Mouse (Mus musculus): ENCODE data around the gene Nrp2.

Gene Nrp2

DNA sequence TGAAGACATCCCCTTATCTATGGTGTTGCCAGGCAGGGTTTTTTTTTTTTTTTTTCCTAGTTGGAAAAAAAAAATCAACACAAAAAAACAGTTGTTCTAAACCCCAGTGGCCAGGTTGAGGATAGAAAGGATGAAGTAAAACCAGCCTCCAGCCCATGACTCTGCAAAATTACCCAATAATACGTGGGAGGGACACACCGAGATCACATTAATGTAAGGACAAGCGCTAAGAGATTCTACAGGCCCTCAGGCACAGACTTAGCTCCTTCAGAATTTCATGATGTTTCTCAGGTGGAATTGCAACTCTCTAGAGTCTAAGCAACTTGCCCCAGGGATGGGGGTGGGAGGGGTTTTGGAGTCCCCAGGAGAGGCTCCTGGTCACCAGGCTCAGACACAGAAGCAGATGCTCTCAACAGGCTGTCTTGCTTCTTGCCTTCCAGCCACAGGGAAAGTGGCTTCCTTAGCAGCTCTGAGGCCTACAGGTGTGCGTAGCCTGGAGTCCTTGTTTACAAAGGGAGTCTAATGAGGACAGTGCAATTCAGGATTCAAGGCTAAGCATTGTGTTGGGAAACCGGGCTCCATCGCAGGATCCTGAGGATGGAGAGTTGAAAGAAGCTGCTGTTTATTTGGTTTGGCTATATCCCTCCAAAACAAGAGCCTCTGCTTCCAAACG is 49.7 kb downstream of the Nrp2 start:
- DNase-seq, result no peak

DNA sequence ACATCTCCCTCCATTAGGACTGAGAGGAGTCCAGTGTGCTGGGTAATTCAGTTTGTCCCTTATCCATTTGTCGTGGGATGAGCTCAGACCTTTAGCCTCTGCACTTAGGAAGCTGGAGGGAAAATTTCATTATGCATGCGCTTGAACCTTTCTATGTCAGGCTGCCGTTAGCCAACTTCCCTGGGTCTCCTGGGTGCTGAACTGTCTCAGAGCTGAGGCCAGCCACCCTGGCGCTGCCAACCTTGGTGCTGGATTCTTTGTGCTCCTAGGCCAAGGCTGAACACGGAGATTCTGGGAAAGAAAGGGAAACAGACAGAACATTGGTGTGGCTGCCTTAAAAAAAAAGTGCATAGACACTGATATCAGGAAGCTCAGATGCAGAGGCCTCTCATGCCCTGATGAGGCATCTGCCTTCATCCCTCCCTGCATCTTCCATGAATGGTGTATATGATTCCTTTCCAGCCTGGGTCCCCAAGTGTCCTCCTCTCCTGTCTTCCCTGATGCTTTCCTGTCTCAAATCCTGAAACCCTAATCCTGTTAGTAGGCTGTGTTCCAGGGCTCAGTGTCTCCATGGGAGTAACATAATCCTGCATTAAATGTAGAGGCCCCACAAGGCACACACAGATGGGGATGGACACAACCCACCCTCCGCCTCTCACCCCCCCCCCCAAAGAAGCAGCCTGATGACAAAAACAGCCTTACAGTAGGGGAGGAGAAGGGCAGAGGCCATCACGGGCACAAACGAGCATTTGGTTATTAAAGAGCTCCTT is 51.2 kb downstream of the Nrp2 start:
- DNase-seq, result no peak

DNA sequence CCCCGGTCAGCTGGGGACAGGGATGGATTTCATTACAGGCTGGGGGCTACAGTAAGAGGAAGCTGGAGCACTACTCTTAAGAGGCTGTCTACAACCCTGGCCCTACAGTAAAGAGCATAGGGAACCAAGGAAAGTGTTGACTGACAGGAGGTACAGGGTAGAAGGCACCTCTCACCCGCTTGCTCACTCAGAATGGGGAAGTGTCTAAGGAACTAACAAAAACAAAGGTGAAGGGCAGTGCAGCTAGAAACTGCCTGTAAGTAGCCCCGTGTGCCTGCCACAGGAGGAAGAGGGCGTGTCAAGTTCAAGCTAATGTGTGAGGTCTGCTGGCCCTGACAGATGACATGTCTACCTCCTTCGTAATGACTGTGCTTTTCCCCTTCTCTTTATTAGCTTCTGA is 57.0 kb downstream of the Nrp2 start:
- DNase-seq, result no peak

DNA sequence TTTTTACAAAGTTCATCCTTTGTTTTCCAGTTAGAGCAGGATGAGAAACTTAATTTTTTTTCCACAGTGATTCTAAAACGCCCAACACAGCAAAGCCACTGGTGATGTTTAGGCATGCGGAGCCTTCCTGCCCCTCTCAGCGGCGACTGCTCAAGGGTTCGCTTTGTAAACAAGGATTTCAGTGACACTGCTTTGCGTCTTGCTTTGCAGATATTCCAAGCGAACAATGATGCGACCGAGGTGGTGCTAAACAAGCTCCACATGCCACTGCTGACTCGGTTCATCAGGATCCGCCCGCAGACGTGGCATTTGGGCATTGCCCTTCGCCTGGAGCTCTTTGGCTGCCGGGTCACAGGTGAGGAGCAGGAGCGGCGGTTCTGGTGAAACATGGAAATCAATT is 57.5 kb downstream of the Nrp2 start:
- no peak for DNase-seq

DNA sequence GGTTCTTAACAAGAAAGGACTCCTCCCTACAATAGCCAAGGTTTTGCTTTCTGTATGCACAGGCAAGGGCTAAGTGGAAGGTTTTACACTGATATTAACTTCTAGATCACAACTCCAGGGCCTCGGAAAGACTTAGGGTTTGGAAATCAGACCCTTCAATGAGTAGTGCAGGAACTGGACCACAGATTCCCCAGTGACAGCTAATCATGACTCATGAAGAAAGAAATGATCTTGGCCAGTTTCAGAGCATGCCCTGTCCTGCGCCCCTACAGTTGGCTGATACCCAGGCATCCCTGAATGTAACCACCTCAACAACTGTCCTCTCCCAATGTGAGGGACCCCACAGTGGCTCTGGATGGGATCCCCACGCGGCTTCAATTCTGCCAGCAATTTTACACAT is 60.7 kb downstream of the Nrp2 start:
- DNase-seq, result no peak

DNA sequence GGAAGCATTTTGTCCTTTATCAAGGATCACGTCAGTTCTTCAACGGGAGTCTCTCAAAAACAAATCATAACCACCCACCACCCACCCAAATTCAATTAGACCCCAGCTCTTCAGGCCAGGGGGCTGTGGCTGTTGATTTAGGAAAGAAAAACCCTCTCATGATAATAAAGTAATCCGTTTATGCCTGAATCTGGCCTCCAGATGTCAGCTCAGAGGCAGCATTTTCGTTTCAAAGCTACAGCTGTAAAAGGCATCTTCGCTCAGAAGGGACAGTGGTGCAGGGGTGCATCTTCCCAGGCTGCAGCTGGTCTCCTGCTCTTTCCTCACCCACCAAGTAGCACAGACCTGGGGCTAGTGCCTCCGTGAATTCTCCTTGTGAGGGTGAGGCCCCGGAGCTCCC is 62.1 kb downstream of the Nrp2 start:
- no peak for DNase-seq

DNA sequence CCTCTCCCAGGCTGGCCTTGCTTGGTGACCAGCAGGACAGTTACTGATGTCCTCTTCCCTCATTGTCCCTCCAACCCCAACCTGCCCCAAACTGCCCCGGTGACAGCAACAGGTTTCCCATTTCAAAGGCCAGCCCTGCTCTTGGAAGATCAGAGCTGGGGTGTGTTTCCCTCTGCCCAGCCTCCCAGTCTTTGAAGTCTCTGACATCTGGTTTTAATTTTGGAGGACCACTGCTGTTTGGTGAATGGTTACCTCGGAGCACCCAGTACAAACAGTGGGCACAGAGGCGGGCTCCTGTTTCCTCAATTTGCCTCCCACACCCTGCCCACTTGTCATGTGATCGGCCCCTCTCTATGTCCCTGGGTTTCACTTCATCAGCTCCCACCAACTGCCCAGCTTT is 63.7 kb downstream of the Nrp2 start:
- DNase-seq, result no peak

DNA sequence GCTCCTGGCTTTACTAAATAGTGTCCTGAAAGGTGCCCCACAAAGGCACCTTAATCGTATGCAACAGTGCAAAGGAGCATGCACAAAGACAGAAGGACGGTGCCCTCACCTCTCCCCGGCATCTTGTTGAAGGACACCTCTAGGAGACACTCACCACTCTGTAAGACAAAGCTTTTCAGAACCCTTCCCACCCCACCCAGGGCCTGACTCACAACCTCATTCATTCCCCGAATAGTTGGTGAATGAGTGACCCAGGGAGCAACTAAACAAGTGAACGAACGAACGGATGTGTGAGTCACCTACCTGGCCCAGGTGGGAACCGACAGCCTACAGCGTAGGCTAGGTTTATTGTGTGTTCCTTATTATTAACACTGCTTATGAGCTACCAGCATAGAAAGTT is 64.5 kb downstream of the Nrp2 start:
- no peak for DNase-seq

DNA sequence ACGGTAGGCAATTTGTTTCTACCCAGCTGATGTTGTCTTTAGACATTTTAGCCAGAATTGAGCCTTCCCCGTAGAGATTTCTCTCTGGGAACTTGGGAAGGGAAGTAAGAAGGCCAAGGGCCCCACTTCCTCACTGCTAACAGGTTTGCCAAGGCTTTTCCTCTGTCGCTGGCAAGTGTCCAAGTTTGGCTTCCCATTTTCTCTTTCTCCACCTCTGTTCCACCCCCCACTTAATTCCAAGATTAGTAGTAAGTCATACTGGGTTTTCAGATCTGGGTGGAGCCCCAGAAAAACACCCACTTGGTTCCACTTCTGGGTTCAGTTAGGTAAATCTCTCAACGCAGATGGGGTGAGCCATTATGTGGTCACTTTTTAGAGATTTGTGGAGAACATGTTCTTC is 67.5 kb downstream of the Nrp2 start:
- no peak for DNase-seq

DNA sequence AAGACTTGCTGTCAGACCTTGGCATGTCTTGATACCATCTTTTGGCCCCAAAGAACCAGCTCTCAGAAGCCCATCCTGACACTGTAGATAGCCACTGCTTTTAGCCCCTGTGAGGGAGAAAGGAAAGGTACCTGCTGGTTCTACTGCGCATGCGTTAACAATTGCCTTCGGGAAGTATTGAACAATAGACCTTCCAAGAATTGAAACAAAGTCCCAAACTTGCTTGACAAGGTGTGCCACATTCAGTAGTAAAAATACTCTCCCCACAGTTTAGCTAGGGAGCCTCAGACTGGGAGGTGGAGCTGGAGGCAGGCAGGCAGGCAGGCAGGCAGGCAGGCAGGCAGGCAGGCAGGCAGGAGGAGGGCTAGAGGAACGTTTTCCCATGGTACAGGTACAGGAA is 69.3 kb downstream of the Nrp2 start:
- DNase-seq, result no peak

DNA sequence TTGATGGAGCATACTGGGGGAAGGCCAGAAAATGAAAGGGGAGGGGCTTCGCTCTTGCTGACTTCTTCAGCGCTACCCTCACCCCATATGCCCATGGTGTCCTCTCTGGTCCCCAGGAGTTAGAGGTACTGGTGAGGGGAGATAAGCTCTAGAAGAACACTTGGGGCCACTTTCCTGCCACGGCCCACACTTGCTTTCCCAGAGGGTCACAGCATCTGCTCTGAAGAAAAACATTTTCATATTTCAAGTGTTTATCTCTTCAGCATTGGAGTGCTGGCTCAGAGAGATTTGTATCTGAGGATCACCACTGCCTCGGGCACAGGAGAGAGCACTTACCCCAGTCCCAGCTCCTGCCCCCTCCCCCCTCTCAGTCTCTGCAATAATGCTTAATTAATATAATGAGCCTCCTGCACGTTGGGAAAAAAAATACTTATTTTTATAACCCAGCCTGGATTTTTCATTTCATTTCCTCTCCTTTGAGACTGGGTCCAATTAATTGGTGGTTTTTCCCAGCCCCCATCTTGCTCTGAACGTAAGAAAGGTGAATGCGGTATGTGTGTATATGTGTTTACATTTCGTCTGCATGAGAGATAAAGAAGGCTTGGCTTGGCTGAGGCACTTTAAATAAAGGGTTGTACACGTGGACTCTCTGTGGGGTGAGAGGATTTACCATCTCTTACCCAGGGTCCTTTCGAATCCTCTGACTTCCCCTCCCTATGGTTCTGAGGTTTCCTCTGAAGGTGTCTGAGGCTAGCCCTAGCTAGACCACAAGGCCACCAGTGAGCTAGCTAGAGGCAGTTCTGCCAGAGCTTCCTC is 70.2 kb downstream of the Nrp2 start:
- DNase-seq, result no peak

DNA sequence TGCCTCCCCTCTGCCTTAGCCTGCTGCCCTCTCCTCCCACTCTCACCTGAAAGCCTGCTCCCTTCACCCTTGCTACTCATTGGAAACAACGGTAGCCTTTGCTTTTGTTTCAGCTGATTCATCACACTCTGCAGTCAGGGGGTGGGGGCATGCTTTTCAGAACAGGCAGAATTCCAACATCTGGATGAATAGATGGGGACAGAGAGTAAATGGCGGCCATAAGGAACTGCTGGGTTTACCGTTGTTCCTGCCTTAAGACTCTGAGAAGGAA is 70.8 kb downstream of the Nrp2 start:
- no peak for DNase-seq

DNA sequence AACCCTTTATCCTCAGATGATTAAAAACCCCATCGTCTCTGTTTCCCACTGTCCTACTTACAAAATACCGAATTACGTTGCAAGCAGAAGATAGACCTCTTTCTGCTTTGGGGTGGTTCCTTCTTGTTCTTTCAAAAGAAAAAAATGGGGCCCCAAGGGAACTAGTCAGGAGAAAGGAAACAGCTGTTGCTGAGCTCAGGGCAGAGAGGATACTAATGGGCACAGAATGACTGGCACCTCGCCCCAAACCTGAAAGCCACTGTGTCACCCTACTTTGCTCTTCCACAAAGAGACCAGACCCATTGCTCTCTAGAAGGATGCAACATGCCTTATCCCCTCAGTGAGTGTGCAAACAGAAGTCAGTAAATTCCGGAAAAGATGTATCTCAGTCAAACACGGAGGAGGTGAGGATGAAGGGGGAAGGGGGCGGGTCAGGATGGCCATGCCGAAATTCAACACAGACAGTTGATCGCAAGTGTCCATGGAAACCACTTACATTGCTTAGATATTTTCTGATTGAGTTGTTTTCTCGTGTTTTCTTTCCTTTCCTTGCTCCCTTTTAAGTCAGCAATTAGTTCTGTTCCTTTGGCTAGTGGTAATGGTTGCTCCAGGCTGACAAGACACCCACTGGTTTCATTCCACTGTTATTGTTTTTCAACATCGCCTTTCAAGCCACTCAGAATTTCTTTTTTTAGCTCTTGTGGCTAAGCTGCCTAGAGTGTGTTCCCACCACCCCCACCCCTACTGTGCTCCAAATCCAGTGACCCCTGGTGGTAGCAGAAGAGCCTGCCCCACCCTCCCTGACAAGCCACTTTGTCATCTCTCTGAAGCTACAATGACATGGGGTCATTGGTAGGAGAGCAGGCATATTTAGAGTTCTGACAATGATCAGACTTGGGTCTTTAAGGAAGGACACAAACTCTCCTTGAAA is 71.5 kb downstream of the Nrp2 start:
- DNase-seq, result no peak

DNA sequence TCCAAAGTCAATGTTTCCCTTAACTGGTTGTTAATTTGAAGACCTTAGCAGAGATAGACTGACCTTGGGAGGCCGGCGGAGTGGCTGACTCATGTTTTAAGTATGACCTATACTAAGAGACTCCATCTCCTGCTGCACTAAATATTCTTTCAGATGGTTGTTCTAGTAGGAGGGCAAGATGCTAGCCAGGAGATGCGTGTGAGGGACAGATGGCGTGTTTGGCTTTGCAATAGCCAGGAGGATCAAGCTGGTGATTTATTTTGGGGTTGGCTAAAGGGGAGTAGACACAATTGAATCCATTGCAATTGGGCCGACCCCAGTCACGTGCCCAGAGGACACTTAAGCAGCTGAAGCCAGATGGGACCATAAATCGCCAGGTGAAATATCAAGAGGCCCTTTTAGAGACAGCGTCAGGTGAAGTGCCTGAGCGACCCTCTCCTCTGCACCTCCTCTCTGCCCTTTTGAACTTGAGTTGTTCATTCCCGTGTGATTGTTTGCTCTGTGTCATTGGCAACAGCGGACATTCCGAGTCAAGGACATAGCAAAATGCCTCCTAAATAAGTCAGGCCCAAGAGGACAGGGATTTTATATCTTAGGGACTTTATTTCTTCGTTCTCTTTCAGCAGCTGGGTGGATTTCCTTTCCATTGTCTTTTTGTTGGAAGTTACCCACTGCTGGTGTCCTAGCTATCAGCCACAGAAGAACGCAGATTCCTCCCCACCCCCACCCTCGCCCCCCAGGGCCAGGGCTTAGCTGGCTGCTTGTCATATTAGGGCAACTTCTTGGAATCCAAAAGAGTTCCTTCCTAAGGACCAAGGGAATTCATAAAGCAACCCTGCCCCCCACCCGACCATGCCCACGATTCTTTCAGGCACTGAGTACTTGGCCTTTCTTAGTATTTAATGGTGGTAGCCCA is 74.5 kb downstream of the Nrp2 start:
- DNase-seq, result peak; percentile 94

DNA sequence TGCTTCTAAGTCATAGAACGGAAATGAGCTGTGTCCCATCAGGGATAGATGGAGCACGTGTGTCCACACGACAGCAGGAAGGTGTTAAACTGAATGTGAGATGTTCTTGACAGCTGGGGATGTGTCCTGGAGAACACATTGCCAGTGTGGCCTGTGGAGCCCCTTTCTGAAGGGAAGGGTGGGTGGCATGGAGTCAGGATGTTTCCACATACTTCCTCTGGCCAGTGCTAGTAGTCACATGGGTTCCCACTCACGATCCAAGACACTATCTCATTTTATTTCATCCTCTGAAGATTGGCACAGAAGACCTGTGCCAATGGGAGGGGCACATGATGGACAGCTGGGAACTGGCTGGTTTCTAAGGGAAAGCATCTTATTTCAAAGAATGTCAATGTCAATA is 75.8 kb downstream of the Nrp2 start:
- DNase-seq, result no peak

DNA sequence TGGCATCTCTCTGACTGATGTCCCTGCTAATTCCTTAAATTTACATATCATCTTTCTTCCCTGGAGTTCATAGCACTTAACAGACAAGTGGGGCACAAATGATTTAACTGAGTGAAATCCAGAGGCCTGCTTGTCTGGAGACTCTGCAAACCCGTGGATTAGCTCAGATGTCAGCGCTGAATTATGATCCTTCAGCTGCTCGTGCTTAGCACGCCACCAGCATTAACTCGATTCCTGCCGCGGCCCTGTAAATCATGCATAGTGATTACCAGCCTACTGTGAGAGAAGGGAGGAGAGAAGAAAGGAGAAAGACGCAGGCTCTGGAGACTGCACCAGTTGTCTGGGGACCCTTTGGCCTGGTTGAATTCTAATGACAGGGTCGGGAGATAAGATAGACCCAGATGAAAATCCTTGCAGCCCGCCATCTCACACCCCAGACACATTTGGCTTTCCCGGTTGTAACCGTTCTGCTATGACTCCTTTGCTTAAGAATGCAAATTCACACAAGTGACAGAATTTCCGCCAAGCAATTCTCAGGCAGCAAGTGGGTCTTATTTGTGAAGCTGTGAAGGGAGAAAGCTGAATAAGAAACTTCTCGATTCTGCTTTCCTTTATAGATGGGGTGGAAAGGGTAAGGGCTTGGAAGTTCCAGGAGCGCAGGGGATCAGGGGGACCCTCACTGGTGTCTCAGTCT is 77.1 kb downstream of the Nrp2 start:
- no peak for DNase-seq

DNA sequence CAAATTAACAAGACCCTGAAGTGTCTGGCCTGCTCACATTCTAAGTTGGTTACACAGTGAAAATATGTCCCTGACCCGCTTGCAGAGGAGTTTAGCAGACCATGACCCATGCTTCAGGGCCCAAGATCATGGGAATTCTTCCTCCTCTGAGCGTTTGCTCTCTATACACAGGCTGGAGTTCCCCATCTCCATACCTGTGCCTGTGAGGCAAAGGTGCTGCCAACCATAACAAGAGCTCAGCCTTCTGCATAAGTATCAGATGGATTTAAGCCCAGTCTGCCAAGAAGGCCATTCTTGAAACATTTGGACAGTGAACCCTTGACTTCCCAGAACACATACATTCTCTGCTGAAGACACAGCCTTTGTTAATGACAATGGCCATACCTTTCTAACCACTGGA is 79.1 kb downstream of the Nrp2 start:
- DNase-seq, result no peak

DNA sequence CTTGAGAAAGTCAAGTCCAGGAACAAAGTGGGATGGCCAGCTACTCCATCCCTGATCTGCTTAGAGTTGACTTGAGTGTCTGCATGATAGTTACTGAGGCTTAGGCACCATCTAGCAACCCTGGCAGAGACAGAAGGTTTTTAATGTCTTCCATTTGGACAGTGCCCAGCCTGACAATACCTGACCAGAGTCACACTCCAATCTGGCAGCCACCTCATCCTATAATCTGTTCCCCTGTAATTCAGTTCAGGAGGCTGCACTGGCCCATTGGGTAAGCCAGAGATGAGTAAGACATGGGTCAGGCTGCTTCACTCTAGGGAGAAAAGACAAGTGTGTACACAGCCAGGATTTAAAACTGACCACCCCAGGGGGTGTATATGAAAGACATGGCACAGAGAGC is 79.5 kb downstream of the Nrp2 start:
- peak; percentile 75 for DNase-seq

DNA sequence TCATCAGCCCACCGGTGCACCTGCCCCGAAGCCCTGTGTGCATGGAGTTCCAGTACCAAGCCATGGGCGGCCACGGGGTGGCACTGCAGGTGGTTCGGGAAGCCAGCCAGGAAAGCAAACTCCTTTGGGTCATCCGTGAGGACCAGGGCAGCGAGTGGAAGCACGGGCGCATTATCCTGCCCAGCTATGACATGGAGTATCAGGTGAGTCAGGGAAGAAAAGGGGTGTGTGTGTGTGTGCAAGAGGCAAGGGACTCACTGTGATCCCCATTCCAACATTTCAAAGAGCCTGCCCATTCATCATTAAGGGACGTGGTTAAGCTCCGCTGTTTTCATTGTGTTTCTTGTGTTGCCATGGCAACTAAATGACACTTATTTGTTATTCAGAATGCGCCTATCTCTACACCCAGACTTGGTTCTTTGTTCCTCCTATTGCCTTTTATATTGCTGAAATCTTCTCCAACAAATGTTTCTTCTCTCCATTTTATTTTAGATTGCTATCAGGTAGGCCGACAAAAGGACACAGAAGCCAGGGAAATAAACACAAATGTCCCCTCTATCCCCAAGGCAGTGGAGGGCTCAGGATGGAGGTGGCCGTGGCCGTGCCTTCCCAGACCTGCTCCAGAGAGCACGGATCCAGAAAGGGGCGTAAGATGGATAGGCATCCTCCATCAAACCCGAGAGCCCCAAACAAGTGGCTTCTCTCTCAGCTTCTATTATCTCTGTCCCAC is 80.4 kb downstream of the Nrp2 start:
- DNase-seq, result peak; percentile 55

DNA sequence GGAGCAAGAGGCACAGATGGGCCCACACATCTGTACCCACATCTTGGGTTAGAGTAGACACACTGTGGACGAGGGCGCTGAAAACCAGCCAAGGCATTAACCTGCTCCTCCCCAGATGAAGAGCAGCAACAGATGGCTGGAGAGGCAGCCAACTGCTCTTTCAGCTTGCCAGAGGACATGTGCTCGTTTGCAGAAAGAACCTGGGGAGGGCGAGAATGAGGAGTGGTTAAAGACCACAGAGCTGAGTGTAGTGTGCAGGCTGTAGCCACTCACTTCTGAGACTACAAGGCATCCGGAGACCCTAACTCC is 81.0 kb downstream of the Nrp2 start:
- peak; percentile 93 for DNase-seq

DNA sequence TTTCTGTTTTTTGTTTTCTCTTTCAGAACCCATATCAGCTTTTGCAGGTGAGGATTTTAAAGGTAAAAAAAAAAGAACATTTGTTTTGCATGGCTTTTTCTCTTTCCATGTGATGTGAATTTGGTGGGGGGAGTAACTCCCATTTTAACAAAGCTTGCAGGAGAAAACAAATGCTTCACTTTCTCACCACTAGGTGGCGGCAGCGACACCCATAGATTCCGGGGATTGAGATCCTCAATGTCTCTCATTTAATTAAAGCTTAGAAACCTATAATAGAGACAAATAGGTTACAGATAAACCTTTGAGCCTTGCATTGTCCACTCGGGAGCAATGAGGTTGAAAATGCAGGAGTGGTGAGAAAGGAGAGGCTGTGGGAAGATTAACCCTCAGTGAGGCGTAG is 83.2 kb downstream of the Nrp2 start:
- peak; percentile 76 for DNase-seq
